Mouse (Mus musculus) spleen, postnatal 10 days (tissue): ENCODE results near the gene Sdhaf2.
"Not testable (repeated sequence)": the region's sequence is repeated elsewhere in the genome, so short reads cannot be mapped to it uniquely, and the experiment has no call there.

Experiments
- DNase-seq, 2 experiments: peaks; one replicate each; pipeline ENCODE4 v3.0.0; 2021 to 2022; ENCODE audit warnings: low spot score in 2 of 2

Gene Sdhaf2

DNA sequence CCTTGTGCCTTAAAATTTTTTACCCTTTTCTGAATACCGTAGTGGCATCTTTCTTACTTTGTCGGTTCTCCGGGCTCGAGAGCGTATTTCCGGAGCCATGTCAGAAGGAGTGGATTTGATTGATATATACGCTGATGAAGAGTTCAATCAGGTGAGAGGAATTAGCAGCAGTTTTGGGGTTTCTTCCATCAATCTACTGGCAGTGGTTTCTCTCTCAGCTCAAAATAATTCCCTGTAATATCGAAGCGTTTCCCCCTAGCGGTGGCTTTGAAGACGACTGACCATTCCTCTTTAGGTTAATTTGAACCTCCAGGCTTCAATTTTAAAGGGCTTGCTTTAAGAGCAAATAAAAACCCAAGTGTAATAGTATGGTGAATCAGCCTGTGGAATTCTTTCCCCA, at the start of gene Sdhaf2:
Gene Sdhaf2 (minus strand): TSS at position 233 of the 400 bp plus-strand sequence.
- peak in 1 of 2 experiments; percentile 64 for DNase-seq

DNA sequence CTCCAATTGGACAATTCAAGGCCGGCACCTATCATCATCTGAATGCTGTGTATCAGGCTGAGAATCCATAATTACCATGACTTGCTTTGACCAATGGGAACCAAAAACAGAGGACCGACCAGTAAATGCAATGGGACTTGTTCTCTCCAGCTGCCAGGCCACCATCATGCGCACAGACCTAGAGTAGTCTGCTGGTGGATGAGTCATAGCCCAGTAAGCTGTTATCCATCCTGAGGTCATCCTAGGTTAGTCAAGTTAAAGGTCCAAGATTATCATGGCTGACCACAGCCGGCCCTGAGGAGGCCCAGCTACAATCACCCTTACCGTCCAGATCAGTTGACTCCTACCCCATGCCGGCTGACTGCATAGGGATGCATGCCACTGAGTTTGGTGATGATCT, 43.7 kb upstream of the Sdhaf2 start:
- no peak for DNase-seq

DNA sequence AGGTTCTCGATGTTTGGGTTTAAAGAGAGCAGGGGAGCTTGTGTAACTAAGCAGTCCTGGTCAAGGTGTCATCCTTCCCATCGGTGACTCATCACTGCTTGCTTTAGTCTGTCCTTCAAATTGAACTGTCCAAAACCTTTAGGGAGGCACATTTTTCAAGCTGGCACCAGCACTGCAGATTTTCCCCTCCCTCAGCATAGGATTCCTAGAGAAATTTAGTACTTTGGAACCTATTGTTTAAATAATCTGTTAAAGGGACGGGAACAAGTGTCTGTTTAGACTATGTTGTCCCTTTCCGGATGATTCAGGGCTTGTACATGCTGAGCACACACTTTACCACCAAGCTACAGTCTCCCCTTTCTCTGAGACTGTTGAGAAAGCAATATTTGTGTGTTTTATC, 39.3 kb upstream of the Sdhaf2 start:
- DNase-seq = no peak

DNA sequence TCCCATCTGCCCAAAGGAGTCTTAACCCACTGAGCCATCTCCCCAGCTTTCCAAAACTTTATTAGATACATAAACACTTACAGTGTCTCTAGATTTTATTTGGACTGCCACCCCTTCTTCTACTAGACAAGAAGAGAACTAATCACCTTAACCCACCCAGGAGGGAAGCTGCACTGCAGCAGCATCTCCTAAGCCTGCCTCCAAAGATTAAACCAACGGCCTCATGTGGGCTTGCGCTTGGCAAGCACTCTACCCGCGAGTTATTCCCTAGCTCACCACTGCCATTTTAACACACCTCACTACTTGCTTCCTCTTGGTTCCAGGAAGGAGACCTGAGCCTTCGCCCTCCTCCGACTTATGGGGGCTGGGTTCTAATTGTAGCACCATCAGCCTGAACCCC, 38.3 kb upstream of the Sdhaf2 start:
- DNase-seq = no peak

DNA sequence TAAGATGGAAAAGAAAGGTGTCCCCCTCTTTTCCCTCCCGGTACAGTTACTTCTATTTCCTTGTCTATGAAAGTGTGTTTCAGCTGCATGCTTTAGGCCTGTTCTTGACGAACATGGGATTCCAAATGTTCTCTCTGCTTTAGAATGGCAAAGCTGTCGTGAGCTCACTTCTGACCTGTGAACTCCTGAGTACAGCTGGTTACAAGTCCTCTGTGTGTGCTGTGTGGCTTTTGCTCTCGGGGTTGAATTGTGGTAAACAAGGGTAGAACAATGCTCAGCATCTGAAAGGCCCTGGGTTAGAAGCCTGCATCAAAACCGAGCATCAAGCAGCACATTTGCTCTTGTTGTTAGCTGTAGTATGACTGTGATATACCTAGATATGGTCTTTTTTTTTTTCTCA, 36.4 kb upstream of the Sdhaf2 start:
- DNase-seq = no peak

DNA sequence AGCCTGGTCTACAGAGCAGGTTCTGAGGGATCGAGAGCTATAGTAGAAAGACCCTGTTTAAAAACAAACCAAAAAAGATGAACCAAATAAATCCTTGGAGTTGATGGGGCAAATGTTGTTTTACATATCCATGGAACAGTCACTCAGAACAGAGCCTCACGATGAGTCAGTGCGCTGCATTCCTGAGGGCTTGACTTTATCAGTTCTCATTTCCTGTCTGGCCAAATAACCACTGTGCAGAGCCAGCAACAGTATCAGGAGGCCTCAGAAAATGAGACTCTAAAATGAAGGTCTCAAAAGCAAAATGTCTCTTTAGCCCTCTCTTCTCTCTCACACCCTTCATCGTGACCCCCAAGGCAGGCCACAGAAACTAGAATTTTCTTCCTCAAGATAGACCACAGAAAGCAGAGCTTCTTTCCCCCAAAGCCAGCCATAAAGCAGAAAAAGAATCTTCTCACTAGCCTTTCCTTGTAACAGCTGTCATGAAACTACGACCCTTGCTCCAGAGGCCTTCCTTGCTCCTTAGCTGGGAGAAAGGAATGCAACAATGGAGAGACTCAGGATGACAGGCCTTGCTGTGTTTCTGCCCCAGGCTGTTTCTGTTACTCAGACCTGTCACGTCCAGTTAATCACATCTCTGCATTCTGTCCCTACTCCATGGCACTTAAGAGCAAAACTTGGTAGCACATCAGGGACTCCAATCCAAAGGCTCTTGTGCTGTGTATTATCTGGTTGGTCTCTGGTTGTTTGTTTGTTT, 35.8 kb upstream of the Sdhaf2 start:
- no peak for DNase-seq

DNA sequence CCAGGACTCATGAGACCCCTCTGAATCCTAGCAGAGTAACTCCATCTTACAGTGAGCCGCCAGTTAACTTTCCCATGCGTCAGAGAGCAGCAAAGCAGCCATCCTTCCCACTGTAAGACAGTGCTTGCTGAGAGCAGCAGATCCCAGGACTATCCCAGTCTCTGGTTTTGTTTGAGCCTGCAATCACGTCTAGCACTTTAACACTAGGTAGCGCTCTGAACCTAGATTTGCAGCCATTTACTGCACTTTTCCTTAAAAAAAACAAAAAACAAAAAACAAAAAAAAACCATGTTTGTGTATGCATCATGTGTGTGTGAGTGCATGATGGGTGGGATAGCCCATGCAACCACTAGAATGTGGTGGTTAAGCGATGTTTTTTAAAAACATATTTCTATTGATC, 34.2 kb upstream of the Sdhaf2 start:
- DNase-seq = no peak

DNA sequence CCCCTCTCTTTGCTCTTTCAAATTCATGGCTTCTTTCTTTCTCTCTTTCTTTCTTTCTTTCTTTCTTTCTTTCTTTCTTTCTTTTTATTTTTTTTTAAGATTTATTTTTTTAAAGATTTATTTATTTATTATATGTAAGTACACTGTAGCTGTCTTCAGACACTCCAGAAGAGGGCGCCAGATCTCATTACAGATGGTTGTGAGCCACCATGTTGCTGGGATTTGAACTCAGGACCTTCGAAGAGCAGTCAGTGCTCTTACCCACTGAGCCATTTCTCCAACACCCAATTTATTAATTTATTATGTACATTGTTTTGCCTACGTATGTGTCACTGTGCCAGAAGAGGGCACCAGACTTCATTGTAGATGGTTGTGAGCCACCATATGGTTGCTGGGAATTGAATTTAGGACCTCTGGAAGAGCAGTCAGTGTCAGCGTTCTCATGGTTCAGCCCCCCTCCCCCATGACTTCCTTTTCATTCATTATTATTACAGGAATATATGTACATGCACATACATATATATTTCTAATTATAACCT, 32.0 kb upstream of the Sdhaf2 start:
- DNase-seq = not testable (repeated sequence)

DNA sequence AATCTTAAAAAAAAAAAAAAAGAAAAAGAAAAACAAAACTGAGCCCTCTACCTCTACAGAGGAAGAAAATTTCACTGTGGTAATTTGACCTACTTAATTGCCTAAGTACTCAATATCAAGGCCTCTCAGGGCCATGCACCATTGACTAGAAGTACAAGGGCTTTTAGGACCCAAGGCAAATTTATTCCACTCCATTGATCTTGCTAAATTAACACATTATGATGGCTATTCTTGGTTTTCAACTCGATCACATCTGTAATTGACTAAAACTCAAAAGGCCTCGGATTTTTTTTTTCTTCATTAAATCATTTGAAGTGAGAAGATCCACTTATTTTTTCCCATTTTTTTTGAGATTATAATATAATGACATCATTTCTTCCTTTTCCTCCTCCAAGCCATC, 31.5 kb upstream of the Sdhaf2 start:
- no peak for DNase-seq

DNA sequence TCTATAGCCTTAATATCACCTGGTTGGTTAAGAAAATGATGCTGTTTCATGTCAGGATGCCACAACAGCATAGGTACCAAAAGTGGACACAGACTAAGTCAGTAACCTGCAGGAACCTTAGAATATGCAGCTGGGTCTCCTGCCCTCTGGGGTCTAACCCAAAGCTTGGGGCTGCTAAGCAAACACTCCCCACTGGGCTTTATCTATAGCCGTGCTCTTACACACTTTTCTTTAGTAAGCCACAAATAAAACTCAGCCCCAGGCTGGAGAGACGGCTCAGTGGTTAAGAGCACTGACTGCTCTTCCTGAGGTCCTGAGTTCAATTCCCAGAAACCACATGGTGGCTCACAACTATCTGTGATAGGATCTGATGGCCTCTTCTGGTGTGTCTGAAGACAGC, 31.1 kb upstream of the Sdhaf2 start:
- DNase-seq = no peak

DNA sequence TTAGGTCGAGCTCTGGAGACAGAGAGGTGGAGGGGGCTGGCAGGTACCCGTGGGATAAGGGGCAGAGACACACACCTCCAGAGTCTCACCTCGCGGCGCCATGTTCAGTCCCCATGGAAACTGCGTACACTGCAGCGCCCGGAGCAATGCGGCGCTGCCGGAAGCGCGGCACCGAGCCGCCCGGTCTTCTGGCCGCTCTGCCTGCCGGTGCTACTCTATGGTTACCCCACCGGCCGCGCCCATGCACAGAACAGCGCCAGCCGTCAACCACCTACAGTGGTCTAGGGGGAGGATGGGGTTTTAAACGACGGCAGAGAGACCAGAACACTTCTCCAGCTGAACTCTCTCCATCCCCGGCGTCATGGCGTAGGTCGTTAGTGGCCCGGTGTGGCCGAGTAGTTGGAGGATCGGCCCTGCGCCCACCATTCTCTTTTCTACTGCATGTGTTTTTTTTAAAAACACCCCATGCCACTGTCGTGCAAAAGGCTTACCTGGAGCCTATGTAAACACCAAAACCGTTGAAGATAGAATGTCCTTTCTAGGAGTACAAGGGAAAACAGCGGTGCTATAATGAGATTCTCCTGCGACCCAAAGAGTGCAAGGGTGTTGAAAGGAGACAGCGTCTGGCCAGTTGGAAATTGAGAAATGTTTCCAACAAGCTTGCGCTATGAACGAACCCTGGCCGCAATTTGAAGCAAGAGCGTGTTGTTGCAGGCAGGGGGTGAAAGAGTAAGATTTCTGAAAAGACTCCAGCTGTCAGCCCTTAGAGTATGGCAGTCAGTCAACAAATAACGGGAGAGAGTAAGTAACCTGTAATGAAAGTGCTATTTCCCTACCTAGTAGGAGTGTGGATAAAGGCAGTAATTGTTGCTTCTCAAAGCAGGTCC, 29.9 kb upstream of the Sdhaf2 start, which contains the start of gene Tmem216:
Gene Tmem216 (minus strand): TSS at position 615 of the 887 bp plus-strand sequence.
- DNase-seq = peak; percentile 74 to 91

DNA sequence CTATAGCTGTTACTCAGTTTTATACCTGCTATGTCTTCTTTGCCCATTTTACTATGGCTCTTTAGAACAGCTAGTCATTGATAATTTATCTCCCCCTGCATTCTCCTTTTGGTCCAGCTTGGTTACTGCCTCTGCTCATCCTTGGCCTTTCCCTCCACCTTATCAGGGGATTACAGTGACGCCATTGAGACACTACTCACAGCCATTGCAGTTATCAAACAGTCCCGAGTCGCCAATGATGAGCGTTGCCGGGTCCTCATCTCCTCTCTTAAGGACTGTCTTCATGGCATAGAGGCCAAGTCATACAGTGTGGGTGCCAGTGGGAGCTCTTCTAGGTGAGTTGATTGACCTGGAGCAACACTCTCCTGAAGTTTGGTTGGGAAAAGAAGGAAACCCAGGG, 13.5 kb upstream of the Sdhaf2 start:
- DNase-seq = no peak

DNA sequence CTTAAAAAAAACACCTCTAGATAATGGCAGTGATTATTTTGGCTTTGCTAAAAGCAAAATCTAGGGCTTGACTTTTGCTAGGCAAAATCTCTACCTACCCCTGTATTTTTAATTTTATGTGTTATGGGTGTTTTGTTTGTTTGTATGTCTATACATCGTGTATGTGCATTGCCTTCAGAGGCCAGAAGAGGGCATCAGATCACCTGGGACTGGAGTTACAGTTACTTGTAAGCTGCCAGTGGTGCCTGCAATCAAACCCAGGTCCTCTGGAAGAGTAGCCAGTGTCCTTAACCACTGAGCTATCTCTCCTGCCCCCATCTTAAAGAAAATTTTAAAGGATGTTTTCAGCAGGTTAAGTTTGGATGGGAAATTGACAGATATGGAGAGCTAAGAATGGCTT, 4.1 kb upstream of the Sdhaf2 start:
- DNase-seq = no peak

DNA sequence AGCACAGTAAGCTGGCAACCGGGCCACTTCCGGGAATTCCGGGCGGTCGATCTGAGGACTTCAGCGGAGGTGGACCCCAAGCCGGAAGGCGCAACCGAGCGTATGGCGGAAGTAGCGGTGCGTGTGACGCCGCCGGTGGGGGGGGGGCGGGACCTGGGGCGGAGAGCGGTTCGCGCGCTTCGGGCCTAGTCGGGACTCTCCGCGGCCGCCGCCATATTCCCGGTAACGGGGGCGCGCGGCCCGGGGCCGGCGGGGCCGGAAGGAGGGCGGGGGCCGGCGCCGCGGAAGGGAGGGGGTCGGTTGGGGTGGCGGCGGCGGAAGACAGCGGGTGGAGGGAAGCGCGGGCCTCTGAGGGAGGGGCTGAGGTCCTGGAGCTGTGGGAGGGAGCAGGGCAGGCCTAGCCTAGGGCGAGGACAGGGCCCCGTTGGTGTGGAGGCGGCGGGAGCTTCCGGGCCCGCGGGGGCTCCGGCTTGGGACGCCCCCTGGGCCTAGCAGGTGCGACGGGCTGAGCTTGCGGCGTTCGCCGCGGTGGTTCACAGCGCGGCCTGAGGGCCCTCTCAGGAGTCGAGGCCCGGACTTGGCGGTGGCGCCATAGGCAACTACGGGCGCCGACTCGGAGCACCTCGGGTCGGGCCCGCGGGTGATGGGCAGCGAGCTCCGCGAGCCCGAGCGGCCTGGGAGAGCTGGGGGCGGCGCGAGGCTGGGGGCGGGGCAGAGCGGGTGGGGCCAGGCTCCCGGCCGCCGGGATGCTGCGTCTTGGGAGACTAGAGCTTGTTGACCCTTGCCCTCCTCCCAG, 638 bp downstream of the Sdhaf2 start, which contains the start of gene Cpsf7:
Gene Cpsf7 (plus strand): TSS at position 161 of the 796 bp plus-strand sequence.
- DNase-seq = peak; percentile 87 to 91

DNA sequence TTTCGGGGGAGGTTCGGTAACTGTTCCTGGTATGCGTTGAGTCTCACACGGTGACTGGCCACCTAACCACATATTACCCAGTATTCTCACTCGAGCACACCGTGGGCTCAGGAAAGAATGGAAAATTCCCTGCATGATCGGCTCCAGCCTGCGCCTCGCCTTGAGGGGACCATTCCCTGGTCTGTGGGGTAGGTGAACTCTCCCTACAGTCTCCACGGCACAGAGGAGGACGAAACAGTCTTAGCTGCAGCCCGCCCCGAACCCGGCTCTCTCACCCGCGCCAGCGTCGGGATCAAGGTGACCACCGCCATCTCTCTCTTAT, 1.2 kb downstream of the Sdhaf2 start:
- DNase-seq = no peak

DNA sequence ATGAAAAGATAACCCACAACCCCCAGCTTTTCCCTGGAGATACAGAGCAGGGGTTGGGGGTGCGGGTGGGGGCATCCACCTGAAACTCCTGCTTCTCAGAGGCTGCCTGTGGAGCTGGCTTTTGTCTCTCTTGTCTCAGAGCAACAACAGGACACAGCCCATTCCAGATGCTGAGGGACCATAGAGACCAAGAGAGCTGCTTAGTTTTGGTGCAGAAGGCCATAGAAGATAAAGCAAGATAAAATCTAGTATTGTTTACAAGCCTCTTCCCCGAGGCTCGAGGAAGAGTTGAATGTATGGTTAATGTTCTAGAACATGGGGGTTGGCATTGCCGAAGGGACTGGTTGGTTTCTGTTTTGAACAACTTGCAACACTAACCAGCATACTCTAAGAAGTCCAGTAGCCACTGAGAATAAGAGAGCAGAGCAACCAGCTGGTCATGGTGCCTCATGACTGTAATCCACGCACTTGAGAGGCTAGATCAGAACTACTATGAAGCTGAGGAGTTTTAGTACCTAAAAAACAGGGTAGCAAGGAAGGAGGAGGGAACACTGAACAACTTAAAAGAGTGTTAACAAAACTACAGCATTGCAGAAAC, 2.4 kb downstream of the Sdhaf2 start:
- no peak for DNase-seq

DNA sequence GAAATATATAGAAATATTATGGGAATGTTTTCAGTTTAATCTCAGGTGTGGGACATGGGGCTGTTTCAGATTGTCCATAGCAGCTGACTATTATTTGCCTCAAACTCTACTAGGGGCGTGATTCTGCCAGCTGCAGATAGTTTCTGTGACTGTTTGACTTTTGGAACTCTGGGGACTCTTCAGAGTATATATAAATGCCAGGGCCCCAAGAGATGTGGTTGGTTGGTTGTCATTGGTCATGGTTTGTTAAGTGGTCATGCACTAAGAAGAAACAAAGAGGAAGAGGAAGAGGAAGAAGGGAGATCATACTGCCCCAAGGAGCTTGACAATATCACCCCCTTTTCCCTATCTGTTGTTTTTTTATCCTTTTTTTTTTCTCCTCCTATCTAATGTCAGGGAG, 4.0 kb downstream of the Sdhaf2 start:
- DNase-seq = no peak

DNA sequence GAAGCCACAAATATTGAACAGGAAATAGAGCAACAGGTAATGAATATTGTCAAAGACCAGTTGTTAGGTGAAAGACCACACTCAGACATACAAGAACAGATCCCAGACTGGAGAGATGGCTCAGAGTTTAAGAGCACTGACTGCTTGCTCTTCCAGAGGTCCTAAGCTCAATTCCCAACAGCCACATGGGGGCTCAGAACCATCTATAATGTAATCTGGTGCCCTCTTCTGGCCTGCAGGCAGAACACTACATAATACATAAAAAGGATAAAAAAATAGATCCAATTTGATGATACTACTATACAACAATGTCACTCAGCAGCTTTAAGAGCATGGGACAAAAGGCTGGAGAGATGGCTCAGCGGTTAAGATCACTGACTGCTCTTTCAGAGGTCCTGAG, 5.6 kb downstream of the Sdhaf2 start:
- no peak for DNase-seq

DNA sequence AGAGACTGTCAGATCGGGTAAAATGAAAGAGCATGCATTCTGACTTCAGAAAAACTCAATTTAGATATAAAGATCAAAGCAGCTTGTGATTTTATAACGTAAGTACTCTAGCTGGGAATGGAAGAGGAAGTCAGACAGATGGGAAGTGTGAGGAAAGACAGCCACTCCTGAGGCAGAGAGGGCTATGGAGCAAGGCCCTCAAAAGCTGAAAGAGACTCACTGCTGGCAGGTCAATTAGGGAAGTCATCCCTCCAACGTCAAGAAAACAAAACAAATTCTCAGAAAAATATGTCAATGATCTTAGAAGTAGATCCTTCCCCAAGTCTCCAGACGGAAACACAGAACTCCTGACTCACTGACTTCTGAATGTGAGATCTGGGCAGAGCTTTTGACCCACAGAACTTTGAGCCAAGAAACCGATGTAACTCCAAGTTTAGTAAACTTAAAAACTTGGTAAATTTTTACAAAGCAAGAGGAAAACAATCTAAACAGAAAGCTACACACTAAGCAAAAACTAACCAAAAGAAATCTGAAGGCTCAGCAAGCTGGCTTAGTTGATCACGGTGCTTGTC, 15.1 kb downstream of the Sdhaf2 start:
- no peak for DNase-seq

DNA sequence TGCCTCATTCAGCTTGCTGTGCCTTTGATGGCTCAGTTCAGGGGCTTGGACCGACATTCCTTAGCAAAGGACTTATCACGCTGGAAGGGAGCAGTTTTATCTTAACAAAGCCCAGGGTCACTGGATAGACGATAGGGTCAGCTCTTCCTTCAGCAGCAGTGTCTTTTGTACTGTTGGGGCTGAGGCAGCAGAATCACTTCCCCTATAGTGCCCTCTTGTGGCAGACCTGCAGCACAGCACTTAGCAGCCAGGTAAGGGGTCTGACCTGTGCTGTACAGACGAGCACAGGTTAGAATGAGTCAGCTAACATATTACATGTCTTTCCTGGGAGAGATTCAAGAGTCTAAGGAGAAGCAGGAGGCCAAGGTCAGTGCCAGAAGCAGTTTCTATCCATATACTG, 23.4 kb downstream of the Sdhaf2 start:
- peak; percentile 38 to 53 for DNase-seq

DNA sequence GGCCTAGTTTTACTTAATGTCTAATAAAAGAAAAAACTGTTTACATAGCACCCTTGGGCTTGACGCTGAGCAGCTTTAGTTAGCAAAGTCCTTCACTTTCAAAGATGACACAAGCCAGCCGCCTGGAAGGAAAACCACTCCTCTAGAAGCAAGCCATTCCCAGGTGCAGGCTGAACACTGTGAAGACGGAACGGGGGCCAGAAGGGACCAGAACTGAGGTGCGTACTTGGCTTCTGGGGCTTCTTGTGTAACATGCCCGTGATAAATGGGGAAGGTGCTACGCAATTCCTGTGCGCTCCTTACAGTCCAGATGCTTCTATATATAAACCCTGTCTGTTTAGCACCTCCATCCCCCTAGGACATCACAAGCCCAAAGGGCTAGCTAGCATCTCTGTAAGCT, 25.4 kb downstream of the Sdhaf2 start:
- DNase-seq = no peak
